Mouse (Mus musculus) forebrain, embryonic 13.5 days (tissue): ENCODE results near the gene Slc12a9. TPM values are rescaled to one million over a fixed set of nuclear protein-coding genes. Genes with fewer than 3 reads are reported as not detected.
A peak's percentile ranks its signal among the peaks of the same experiment; 100 is the strongest.

Experiments
- ATAC-seq: fragments of 200-750 bp; cut with Nextera tagmentation; 2 replicates; pipeline ENCODE4 v1.8.0; 2017
- H3K27ac ChIP-seq: fragments of 300-500 bp; sonication (generic); 2 replicates; pipeline ENCODE4 v1.5.1; 2015; ENCODE audit warnings: inconsistent platforms, mild to moderate bottlenecking, moderate library complexity
- H3K27me3 ChIP-seq: fragments of 300-500 bp; sonication (generic); 2 replicates; pipeline ENCODE4 v1.6.1; 2015; ENCODE audit warnings: mild to moderate bottlenecking, inconsistent platforms
- H3K36me3 ChIP-seq: fragments of 300-500 bp; sonication (generic); 2 replicates; pipeline ENCODE4 v1.6.1; 2015; ENCODE audit warnings: mild to moderate bottlenecking, inconsistent platforms; ENCODE audit not compliant: poor library complexity, severe bottlenecking
- H3K4me1 ChIP-seq: fragments of 300-500 bp; sonication (generic); 2 replicates; pipeline ENCODE4 v1.6.1; 2015; ENCODE audit warnings: inconsistent platforms
- H3K4me2 ChIP-seq: fragments of 300-500 bp; sonication (generic); 2 replicates; pipeline ENCODE4 v1.6.1; 2015; ENCODE audit warnings: inconsistent platforms, mild to moderate bottlenecking, moderate library complexity
- H3K4me3 ChIP-seq: fragments of 300-500 bp; sonication (generic); 2 replicates; pipeline ENCODE4 v1.5.1; 2015; ENCODE audit warnings: mild to moderate bottlenecking, inconsistent platforms
- H3K9ac ChIP-seq: fragments of 300-500 bp; sonication (generic); 2 replicates; pipeline ENCODE4 v1.6.1; 2015; ENCODE audit warnings: mild to moderate bottlenecking, inconsistent platforms
- H3K9me3 ChIP-seq: fragments of 300-500 bp; sonication (generic); replicated peaks from 2 replicates; pipeline ENCODE4 v1.6.1; 2016; ENCODE audit warnings: inconsistent platforms
- WGBS: fragments of 180-500 bp; shearing (Covaris S2); methylation state at CpG from one replicate; pipeline ENCODE4 v1.1.7; 2015; 5-methylcytosine and 5-hydroxymethylcytosine counted together
- polyA plus RNA-seq: library from polyadenylated mRNA; unstranded; fragments of >200 nt; fragmentation: Nextera tagmentation; extraction: Ambion mirVana; gene quantifications from 2 replicates; pipeline ENCODE4 v1.2.1, GENCODE M21; 2015

Gene Slc12a9
- polyA plus RNA-seq, 1 experiment from 2014 or later, result 14.4 TPM

DNA sequence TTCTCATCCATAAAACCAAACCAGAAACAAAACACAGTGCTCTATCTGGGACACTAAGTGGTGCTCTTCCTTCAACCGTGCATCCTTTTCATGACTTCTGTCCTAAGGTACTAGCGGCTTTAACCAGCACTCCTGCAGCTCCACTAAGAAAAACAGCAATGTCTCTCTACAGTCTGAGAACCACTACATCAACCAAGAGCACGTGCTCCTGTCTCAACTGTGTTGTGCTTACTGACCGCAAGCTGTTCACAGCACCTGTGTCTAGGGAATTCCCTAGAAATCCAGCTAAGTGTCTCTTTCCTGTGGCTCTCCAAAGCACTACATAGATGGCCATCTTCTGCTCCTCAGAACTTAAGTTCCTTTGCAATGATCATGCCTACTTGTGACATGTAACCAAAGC, 28.6 kb downstream of the Slc12a9 start:
- Histone ChIP-seq H3K4me3 (peak overlapping the region; percentile 95), H3K27ac (peak overlapping the region; percentile 55; the same call in 1 of the 2 replicates), H3K9me3 (no peaks in the 10 kb centered on the region; the same call in 1 of the 2 replicates), H3K36me3 (peaks cover 73% of the 10 kb centered on the region), H3K27me3 (no peaks in the 10 kb centered on the region), H3K4me1 (peaks cover 45% of the 10 kb centered on the region), H3K4me2 (peak overlapping the region; percentile 82), H3K9ac (peak overlapping the region; percentile 99)
- ATAC-seq, result no peak
- WGBS, result 79% methylated on average over 4 of the region's 4 CpGs

DNA sequence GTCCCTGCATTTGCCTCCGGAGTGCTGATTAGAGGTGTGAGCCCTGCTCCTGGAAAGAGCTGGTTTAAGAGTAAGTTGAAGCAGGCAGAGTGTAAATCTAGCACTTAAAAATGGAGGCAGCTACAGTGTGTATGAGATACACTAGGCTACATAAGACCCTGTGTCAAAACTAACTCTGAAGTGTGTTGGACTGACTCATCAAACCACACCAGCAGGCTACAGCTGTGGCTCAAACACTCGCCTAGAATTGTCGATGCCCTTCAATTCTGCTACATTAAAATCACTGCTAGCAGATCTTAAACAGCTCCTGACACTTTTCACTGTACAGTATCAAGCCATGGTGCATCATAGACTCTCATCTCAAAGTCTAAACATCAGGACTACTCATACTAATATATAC, 29.2 kb downstream of the Slc12a9 start:
- Histone ChIP-seq H3K4me3 (peak overlapping the region; percentile 13), H3K9me3 (no peaks in the 10 kb centered on the region; the same call in 1 of the 2 replicates), H3K9ac (peak overlapping the region; percentile 45), H3K27me3 (no peaks in the 10 kb centered on the region), H3K4me2 (peak overlapping the region; percentile 82; the same call in 1 of the 2 replicates), H3K36me3 (peaks cover 73% of the 10 kb centered on the region), H3K27ac (0 out of 2 replicates have a peak overlapping the region, but pooled peaks have one; percentile 6), H3K4me1 (peaks cover 45% of the 10 kb centered on the region)
- no peak for ATAC-seq
- WGBS, result 84% methylated on average over 3 of the region's 3 CpGs

DNA sequence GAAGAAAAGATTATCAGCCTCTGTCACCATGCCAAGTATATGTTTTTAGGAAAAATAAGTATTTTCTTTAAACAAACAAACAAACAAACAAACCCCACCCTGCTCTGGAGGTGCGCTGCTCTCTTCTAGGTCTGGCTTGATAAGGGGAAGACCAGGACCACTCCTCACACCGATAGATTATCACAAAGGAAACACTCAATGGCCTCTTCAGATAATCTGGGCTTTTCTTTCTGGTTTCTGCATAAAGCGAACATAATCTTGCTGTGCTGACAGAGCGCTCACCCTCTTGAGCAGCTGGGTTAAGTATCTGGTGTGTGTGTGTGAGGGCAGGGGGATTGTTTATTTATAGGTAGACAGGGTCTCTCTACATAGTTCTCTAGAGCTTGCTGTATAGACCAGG, 29.8 kb downstream of the Slc12a9 start:
- H3K9ac ChIP-seq, result peak overlapping the region; percentile 45
- H3K4me2 ChIP-seq, result peak overlapping the region; percentile 82; the same call in 1 of the 2 replicates
- H3K4me3 ChIP-seq, result 0 out of 2 replicates have a peak overlapping the region, but pooled peaks have one; percentile 13

DNA sequence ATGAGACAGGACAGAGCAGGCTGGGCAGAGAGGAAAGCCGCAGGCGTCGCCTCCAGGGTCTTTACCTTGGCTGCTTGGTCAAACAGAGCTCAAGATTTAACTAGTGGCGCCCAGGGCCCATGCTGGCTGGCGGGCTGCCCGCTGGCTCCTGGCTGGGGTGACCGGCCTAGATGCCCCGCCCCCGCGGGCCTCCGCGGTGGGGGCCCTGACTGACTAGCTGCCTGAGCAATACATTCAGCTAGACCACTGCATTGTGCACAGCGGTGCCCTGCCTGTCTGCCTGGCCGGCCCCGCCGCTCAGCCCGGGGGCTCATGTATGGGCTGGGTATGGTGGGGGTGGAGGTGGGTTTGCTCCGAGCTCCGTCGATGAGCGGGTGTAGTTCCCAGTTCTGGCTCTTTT, 32.1 kb downstream of the Slc12a9 start:
- Histone ChIP-seq H3K36me3 (peaks cover 92% of the 10 kb centered on the region), H3K27me3 (no peaks in the 10 kb centered on the region), H3K4me1 (peaks cover 37% of the 10 kb centered on the region), H3K9ac (no peak overlapping the region), H3K4me3 (no peak overlapping the region), H3K9me3 (no peaks in the 10 kb centered on the region), H3K4me2 (no peak overlapping the region), H3K27ac (no peak overlapping the region)
- 0 out of 2 replicates have a peak, but pooled peaks have one; percentile 44 for ATAC-seq
- 61% methylated on average over 21 of the region's 21 CpGs for WGBS

More for the DNA sequence above, 29.8 kb downstream of the Slc12a9 start:
- no peak for ATAC-seq
- 0 out of 2 replicates have a peak overlapping the region, but pooled peaks have one; percentile 6 for H3K27ac ChIP-seq
- WGBS, result 80% methylated on average over 4 of the region's 4 CpGs
- H3K4me1 ChIP-seq, result peaks cover 45% of the 10 kb centered on the region
- peaks cover 73% of the 10 kb centered on the region for H3K36me3 ChIP-seq
- H3K27me3 ChIP-seq, result no peaks in the 10 kb centered on the region
- no peaks in the 10 kb centered on the region; the same call in 1 of the 2 replicates for H3K9me3 ChIP-seq

DNA sequence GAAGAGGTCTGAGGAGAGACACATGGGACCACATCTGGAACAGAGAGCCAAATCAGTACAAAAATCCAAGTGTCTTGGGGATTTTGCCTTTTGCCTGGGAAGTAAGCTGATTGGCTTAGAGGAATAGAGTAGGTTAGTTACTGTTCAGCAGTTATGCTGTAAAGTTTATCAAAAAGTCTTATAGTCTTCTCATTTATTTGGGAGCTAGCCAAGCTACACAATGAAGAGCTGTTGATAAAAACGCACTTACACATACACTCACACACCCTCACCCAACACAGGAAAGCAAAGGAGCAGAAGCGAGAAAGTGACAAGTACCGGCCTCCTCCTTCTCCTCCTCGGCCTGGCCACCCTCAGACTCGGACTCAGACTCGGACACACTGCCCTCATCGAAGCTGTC, 34.2 kb downstream of the Slc12a9 start:
- Histone ChIP-seq H3K9ac (no peak overlapping the region), H3K27ac (no peak overlapping the region), H3K27me3 (no peaks in the 10 kb centered on the region), H3K4me3 (no peak overlapping the region), H3K4me1 (peaks cover 26% of the 10 kb centered on the region), H3K4me2 (no peak overlapping the region), H3K9me3 (no peaks in the 10 kb centered on the region), H3K36me3 (peaks cover 96% of the 10 kb centered on the region)
- WGBS, result 92% methylated on average over 7 of the region's 7 CpGs
- ATAC-seq, result no peak

DNA sequence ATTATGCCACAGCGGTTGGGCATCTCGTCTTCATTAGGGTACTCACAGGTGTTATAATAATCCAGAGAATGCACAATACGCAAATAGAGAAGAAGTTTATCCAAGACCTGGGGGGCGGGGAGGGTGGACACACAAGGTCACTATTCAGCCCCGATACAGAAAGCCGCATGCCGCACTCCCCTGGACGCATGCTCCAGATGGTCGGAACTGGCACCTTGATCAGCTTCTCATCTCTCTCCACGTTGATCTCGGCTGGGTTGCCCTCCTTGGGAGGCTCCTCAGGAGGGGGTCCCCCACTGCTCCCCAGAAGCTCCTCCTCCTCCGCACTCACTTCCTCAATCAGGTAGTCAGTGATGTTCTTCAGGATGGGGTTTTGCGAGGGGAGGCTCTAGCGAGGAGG, 36.3 kb downstream of the Slc12a9 start:
- 89% methylated on average over 14 of the region's 14 CpGs for WGBS
- peaks cover 25% of the 10 kb centered on the region for H3K4me1 ChIP-seq

DNA sequence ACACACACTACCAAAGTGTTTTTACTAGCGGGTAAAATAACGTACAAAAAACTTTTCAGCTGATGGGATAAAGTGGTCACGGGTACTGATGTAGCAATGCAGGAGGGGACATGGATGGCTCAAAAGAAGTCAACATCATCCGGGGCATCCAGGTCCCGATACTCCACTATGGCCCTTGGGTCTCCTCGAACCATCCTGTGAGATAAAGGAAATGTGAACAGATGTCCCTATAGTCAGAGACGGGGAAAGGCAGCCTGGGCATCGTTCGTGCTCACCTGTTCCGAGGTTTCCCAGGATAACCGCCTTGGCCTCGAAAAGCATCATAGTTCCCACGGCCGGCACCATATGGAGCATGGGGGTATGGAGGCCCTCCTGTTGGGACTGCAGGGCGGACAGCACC, 37.7 kb downstream of the Slc12a9 start:
- Histone ChIP-seq H3K36me3 (peaks cover 61% of the 10 kb centered on the region), H3K27me3 (peaks cover 16% of the 10 kb centered on the region), H3K4me3 (no peak overlapping the region), H3K9ac (no peak overlapping the region), H3K9me3 (no peaks in the 10 kb centered on the region), H3K4me2 (no peak overlapping the region), H3K27ac (no peak overlapping the region), H3K4me1 (peaks cover 20% of the 10 kb centered on the region)
- ATAC-seq, result no peak
- 92% methylated on average over 15 of the region's 15 CpGs for WGBS

More for the DNA sequence above, 36.3 kb downstream of the Slc12a9 start:
- H3K9me3 ChIP-seq, result no peaks in the 10 kb centered on the region
- no peak overlapping the region for H3K27ac ChIP-seq
- no peak for ATAC-seq
- H3K36me3 ChIP-seq, result peaks cover 75% of the 10 kb centered on the region
- H3K27me3 ChIP-seq, result peaks cover 5% of the 10 kb centered on the region; the same call in 1 of the 2 replicates
- no peak overlapping the region for H3K4me3 ChIP-seq
- no peak overlapping the region for H3K9ac ChIP-seq
- no peak overlapping the region for H3K4me2 ChIP-seq

DNA sequence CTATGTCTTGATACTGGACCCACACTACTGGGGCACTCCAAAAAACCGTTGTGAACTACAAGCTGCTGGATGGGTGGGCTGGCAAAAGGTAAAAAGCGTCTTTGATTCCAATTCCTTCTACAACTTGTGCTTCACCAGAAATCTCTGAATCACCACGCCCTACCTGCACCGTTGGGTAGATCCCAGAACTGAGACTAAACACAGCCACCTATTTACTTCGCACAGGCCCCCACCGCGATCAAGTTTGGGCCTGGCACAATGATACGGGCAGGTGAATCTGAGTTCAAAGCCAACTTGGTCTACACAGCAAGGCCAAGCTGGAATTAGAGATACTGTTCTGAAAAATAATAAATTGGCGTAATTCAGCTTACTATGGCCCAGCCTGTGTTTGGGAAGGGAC, 38.1 kb downstream of the Slc12a9 start:
- 83% methylated on average over 9 of the region's 9 CpGs for WGBS
- Histone ChIP-seq H3K4me2 (peak overlapping the region; percentile 99), H3K4me3 (peak overlapping the region; percentile 58), H3K27ac (peak overlapping the region; percentile 79; the same call in 1 of the 2 replicates), H3K36me3 (peaks cover 57% of the 10 kb centered on the region), H3K9me3 (no peaks in the 10 kb centered on the region), H3K4me1 (peaks cover 20% of the 10 kb centered on the region), H3K9ac (peak overlapping the region; percentile 79), H3K27me3 (peaks cover 21% of the 10 kb centered on the region)
- no peak for ATAC-seq

DNA sequence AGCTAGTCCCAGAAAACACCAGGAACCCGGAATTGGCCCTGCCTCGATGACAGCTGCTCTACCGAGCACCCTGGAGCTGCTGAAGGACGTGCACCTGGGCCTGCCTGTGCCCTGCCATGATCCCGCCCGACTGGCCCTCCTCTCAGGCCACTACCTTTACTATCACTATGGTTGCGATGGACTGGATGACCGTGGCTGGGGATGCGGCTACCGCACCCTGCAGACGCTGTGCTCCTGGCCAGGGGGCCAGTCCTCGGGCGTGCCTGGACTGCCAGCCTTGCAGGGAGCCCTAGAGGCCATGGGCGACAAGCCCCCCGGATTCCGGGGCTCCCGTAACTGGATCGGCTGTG, 38.7 kb downstream of the Slc12a9 start:
- Histone ChIP-seq H3K27ac (peak overlapping the region; percentile 79), H3K4me3 (peak overlapping the region; percentile 58), H3K27me3 (peaks cover 26% of the 10 kb centered on the region), H3K36me3 (peaks cover 51% of the 10 kb centered on the region), H3K9me3 (no peaks in the 10 kb centered on the region), H3K4me1 (peaks cover 20% of the 10 kb centered on the region), H3K9ac (peak overlapping the region; percentile 79), H3K4me2 (peak overlapping the region; percentile 99)
- WGBS, result 8% methylated on average over 18 of the region's 18 CpGs
- peak; percentile 61 for ATAC-seq

DNA sequence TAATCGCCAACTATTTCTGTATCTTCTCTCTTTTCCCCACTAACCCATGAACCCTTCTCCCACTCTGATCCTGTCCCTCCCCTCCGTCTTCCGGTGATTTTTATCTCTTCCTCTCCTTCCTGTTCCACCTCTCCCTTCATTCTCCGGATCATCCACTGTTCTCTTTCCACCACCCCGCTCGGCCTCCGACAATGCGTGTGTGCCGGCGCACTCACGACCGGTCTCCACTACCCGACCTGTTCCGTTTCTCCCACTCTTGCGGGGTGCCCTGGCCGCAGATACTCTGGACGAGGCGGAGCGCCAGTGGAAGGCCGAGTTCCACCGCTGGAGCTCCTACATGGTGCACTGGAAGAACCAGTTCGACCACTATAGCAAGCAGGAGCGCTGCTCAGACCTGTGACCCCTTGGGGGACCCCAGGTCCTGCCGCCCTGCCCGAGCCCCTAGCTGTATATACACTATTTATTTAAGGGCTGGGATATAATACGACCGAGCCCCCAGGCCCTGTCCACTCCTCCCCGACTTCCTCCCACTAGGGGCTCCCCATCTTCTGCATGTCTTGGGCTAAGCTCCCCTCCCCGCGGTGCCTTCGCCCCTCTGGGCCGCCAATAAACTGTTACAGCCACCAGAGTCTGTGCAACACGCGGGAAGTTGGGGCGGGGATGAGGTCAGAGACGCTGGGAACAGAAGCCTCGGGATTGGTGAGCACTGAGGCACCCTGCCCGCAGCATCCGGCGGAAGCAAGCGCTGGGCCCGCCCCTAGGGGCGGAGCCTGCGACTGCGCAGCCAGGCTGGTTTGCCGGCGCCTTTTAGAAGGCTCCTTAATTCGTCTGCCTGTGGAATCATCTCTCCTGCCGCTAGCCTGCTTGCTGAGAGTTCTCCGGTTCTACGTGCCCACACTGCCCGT, 39.3 kb downstream of the Slc12a9 start, which contains the start of gene Ufsp1:
TSS of gene Ufsp1 (plus strand) at position 791 of the 905 bp plus-strand sequence.
- ATAC-seq, result peak; percentile 97
- under 1% methylated on average over 52 of the region's 52 CpGs for WGBS

DNA sequence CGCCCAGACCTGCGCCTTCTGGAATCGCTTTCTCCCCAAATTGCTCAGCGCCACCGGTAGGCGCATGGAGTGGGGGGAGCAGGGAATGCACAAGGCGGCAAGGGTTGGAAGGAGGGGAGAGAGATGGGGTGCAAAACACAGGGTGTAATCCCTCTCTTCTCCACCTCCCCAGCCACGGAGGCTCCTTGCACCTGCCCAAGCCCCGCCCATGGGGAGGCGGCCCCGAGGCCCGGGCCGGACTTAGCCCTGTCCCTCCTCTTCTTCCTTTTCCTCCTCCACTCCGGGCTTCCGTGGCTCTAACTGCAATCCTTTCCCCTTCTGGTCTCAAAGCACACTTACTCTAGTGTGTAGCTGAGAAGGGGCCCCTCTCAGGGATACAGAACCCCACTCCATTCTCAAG, 40.1 kb downstream of the Slc12a9 start:
- peak overlapping the region; percentile 79 for H3K9ac ChIP-seq
- WGBS, result 3% methylated on average over 15 of the region's 15 CpGs
- H3K4me2 ChIP-seq, result peak overlapping the region; percentile 99
- H3K27ac ChIP-seq, result peak overlapping the region; percentile 79
- no peaks in the 10 kb centered on the region for H3K9me3 ChIP-seq
- H3K36me3 ChIP-seq, result peaks cover 37% of the 10 kb centered on the region
- H3K4me1 ChIP-seq, result peaks cover 29% of the 10 kb centered on the region
- ATAC-seq, result peak; percentile 15; the same call in 1 of the 2 replicates
- peaks cover 39% of the 10 kb centered on the region for H3K27me3 ChIP-seq
- H3K4me3 ChIP-seq, result peak overlapping the region; percentile 58

More for the DNA sequence above, 39.3 kb downstream of the Slc12a9 start, which contains the start of gene Ufsp1:
- Histone ChIP-seq H3K27ac (peak within 1 kb of the TSS; percentile 79), H3K9ac (peak within 1 kb of the TSS; percentile 79), H3K9me3 (no peaks in the 10 kb centered on the region), H3K4me3 (peak within 1 kb of the TSS; percentile 58), H3K27me3 (peaks cover 33% of the 10 kb centered on the region), H3K4me2 (peak within 1 kb of the TSS; percentile 99), H3K4me1 (peaks cover 23% of the 10 kb centered on the region), H3K36me3 (peaks cover 45% of the 10 kb centered on the region)

DNA sequence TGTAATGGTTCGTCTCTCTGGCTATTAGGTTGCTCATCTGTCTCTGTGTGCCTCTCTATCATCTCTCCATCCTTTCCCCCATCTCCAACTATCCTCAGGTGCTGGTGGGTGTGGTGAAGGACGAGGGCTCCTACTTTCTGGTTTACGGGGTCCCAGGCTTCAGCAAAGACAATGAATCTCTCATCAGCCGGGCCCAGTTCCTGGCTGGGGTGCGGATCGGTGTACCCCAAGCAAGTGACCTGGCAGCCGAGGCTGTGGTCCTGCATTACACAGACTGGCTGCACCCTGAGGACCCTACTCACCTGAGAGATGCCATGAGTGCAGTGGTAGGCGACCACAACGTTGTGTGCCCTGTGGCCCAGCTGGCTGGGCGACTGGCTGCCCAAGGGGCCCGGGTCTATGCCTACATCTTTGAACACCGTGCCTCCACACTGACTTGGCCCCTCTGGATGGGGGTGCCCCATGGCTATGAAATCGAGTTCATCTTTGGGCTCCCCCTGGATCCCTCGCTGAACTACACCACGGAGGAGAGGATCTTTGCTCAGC, 41.9 kb downstream of the Slc12a9 start:
- WGBS, result 80% methylated on average over 15 of the region's 15 CpGs
- no peaks in the 10 kb centered on the region for H3K9me3 ChIP-seq
- peaks cover 44% of the 10 kb centered on the region for H3K4me1 ChIP-seq
- H3K36me3 ChIP-seq, result peaks cover 18% of the 10 kb centered on the region
- H3K4me3 ChIP-seq, result no peak overlapping the region
- peaks cover 52% of the 10 kb centered on the region for H3K27me3 ChIP-seq
- no peak overlapping the region for H3K27ac ChIP-seq
- no peak for ATAC-seq
- no peak overlapping the region for H3K4me2 ChIP-seq
- no peak overlapping the region for H3K9ac ChIP-seq
